Mouse (Mus musculus): ENCODE measurements at regions not wholly inside any gene's neighbourhood (a gene's known extent, or its start where the extent isn't known, plus 50 kb on each side); places are given as distances from the start of the nearest gene placed in this dataset.

GRCm38 (mm10) chr7:61939971-61940705 lies 406.2 kb upstream of the Ndn start:
- DNase-seq (ENCODE audit: low spot score in 2 of 2): peak; percentile 68 to 90
- intact Hi-C loops (cut with DNase I): no loop called here

- intact Hi-C loops (cut with DNase I): no loop called here
- DNase-seq (ENCODE audit: low spot score in 2 of 2): peak; percentile 77 to 84
These were observed 364.0 kb upstream of the Ndn start for GRCm38 (mm10) chr7:61982203-61982932.

- intact Hi-C loops (cut with DNase I): no loop called here
- no peak for DNase-seq (ENCODE audit: low spot score in 2 of 2)
These were observed 319.7 kb upstream of the Ndn start for GRCm38 (mm10) chr7:62026635-62027034.

GRCm38 (mm10) chr7:62045743-62046451 lies 300.5 kb upstream of the Ndn start:
- intact Hi-C loops (cut with DNase I): no loop called here
- peak; percentile 44 to 59 for DNase-seq (ENCODE audit: low spot score in 2 of 2)

GRCm38 (mm10) chr7:62046452-62046809 lies 299.9 kb upstream of the Ndn start:
- no peak for DNase-seq (ENCODE audit: low spot score in 2 of 2)
- intact Hi-C loops (cut with DNase I): no loop called here

GRCm38 (mm10) chr7:62078607-62079006 lies 267.8 kb upstream of the Ndn start:
- DNase-seq (ENCODE audit: low spot score in 2 of 2): peak; percentile 3 to 5
- intact Hi-C loops (cut with DNase I): no loop called here

- DNase-seq (ENCODE audit: low spot score in 2 of 2): peak; percentile 26 to 45
- intact Hi-C loops (cut with DNase I): no loop called here
These were observed 261.1 kb upstream of the Ndn start for GRCm38 (mm10) chr7:62085120-62085849.

Small RNA genes lying in the stretch of these regions (microRNA-seq; reads per million reads assigned to microRNA genes)
- gene Gm24923 (0.67 to 1.6 reads per million in 2 experiments), gene Mir344-2 (0 reads per million in 2 experiments), gene Mir344f (10.8 to 15.8 reads per million in 2 experiments), gene Mir344g (12.1 to 14.5 reads per million in 2 experiments), gene Mir344i (0 reads per million in 2 experiments)

Measured in left cerebral cortex, postnatal 14 days (tissue).